Mouse (Mus musculus) heart, postnatal 36 days (tissue): ENCODE results near the gene Gfi1. TPM values are rescaled to one million over a fixed set of nuclear protein-coding genes. Genes with fewer than 3 reads are reported as not detected.

Experiments used
- DNase-seq, 2 experiments: peaks; one replicate each; pipeline ENCODE4 v3.0.0; 2021 to 2022
- intact Hi-C: fragments of 180-260 bp; cut with DNase I; formaldehyde crosslinking; loops from one replicate; pipeline ENCODE4 v1.15.1; 2025
- total RNA-seq, 2 experiments: library from RNA; stranded (reverse); gene quantifications; 2 replicates each; pipeline ENCODE4 v1.2.3; 2021

Gene Gfi1
- total RNA-seq, 2 experiments from 2014 or later, result not detected

DNA sequence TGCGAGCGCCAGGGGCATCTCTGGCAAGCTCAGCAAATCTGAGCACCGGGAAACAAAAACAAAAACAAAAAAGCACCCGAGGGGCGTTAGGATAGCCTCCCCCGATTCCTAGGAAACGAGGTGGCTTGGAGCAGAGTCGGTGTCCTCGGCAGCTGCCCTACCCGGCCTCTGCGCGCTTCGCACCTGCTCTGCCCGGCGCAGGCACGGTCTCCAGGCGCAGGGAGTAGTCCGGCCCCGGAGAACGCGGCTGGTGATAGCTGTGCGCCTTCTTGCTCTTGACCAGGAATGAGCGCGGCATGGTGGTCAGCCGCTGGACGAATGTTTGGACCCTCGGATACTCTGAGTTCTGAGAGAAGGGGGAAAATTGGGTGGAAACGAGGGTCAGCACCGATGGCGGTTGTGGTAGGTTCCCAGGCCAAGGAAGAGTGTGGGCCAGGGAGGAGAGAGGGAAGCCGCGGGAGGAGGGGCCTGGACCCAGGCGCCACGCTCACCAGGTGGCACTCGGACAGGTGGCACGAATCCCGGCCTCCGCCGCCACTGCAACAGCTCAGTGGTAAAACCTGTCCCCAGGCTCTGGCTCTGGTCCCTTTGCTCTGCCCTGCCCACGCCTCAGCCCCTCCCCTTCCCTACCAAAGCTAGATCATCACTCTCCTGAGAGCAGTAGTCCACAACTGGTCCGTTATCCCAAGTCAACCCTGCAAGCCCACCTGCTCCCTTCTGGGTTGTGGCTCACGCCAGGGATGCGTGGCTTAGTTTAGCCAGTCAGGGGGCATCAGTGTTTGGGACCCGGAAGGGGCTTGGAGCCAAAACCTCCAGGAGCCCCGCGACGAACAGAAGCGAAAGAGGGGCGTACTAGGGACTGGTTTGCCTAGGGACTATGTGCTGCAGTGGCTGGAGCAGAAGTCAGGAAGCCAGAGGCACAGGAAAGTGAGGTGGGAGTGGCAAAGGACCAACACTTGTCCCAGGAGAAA is 2.0 kb downstream of the Gfi1 start:
- peak in 1 of 2 experiments; percentile 13 for DNase-seq
- intact Hi-C loops, result no loop called here

DNA sequence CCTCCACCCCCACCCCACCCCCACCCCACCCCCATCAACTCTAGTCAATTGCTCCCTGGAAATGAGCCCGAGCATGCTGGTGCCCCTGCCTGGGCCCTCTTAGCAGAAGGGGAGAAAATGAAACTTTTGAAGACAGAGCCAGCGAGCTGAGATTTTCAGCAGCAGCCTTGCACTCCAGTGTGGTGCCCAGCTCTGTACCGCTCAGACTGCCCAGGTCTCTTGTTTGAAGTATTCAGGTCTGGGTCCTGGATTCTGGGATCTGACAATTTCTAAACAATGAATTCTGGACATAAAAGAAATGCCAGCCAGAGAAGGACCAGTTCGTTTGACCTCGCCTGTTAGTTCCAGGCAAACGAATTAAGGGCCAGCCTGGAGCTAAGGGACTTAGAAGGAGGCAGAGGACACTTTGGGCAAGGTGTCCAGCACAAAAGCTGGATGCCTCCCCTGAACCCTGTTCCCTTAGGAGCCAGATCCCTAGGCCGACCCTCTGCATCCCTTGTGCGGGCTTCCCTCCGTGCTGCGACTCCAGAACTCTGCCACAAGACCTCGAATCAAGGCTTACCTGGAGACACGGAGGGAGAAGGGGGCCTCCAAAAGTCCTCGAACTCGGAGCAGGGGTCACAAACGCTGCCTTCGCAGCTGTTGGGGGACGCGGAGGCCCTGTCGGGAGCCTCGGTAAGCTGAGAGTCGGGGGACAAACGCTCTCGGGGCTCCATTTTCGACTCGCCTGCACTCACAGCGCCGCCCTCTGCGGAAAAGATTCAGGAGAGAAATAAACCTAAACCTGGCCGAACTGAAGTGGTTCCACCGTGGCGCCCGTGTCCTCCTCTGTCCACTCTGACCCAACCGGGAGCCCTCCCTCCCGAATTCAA is 2.9 kb downstream of the Gfi1 start:
- intact Hi-C loops, result no loop called here
- DNase-seq, result peak; percentile 18 to 47

DNA sequence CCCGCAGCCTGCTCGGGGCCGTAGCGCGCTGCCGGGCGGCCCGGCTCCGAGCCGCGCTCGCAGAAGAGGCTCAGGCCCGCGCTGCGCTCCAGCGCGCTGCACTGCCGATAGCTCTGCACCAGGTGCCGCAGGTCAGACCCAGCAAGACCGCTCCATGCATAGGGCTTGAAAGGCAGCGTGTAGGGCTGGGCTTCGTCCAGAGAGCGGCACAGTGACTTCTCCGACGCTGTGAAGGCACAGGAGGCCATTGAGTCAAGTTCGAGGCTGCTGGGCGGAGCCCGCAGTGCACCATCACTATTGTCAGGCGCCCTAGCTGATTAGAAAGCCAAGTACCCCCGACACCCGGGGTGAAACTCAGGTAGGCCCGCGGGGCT is 4.2 kb downstream of the Gfi1 start:
- intact Hi-C loops, result no loop called here
- peak in 1 of 2 experiments; percentile 15 for DNase-seq

DNA sequence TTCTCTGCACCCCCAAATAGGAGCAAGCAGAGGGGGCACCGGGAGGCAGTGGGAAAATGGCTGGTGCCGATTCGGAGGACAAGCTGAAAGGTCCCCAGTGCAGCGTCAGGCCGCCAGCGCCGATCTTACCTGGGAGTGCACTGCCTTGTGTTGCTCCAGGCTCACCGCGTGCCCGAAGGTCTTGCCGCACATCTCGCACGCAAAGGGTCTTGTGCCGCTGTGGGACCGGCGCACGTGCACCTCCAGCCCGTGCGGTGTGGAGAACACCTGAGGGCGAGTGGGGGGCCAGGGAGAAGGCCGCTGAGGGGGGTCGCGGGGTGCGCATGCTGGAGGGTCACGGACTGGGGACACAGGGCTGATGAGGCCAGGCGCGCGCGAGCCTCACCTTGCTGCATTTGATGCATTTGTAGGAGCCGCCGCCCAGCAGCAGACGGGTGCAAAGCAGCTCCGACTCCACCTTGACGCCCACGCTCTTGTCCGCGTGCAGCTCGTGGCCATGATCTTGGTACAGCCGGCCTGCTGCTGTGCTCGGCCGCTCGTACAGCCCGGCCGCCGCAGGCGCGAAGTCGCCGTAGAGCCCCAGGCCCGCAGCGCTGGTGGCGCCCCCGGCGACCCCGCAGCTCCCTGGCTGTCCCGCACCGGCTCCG is 4.7 kb downstream of the Gfi1 start:
- intact Hi-C loops, result no loop called here
- no peak for DNase-seq

DNA sequence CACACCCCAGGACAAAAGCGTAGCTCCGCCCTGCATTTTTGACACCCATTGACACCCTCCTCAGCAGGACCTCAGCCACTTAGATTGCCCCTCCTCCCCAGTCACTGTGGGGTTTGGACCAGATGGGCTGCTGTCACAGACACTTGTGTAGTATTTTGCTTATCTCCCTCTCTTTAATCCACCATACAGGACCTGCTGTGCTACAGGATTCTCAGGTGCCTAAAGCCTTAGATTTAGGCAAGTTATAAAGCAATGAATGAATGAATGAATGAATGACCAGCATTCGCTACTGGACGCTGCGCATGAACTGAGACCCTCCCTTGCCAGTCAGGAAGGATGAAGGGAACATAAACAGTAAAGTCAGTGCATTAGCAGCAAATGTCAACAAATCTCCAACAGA is 5.3 kb downstream of the Gfi1 start:
- intact Hi-C loops, result no loop called here
- DNase-seq, result no peak

DNA sequence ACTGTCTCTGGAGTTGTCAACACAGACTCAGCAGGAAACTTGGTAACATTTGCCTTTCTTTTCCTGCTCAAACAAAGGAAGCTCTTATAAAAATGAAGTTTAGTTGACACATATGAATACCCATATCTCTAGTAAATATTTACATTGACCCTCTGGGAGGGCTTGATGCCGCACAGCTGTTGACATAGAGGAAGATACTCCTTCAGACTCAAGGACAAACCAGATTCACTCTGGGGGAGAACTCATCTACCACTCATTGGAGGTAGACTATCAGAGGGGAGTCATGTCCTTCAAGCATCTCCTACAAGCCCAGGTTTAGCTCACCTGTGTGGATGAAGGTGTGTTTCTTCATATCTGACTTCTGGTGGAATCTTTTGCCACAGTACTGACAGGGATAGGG is 6.0 kb downstream of the Gfi1 start:
- DNase-seq, result no peak
- intact Hi-C loops, result no loop called here

DNA sequence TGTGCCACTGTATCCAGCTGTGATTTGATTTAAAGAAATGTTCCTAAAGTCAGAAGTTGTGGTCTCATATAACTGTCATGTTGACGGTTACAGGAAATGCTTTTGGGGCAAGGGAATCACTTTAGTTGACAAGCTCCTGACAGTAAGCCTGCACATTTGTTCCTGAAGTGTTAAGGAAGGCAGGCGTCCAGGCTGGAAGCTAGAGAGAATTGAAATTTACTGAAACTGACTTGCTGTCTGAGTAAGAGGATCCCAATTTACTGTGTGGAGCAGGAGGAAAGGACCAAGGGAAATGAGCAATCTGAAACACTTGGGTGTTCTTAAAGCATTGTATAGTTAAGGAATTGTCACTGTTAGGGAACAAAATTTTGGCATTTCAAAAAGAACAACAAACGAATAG is 6.6 kb downstream of the Gfi1 start:
- intact Hi-C loops, result no loop called here
- DNase-seq, result no peak

DNA sequence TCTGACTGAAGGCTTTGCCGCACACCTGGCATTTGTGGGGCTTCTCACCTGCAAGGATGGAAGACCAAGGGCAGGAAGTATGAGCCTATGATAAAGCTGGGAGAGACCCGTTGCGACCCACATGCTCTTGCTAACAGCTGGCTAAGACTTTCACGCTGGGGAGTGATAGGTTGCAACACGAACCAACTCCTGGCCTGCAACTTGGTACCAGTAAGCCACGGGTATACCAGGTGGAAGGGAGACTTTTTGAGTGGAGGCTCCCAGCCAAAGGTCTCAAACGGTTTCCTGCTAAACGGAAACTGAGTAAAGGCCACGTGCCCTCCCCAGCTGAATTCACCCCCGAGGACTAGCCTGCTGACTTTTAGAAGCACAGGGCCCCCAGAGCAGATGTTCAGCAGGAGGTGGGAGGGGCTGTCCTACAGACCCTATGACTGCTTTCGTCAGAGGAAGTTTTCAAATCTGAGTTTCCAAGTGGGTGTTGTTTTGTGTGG is 7.9 kb downstream of the Gfi1 start:
- intact Hi-C loops, result no loop called here

DNA sequence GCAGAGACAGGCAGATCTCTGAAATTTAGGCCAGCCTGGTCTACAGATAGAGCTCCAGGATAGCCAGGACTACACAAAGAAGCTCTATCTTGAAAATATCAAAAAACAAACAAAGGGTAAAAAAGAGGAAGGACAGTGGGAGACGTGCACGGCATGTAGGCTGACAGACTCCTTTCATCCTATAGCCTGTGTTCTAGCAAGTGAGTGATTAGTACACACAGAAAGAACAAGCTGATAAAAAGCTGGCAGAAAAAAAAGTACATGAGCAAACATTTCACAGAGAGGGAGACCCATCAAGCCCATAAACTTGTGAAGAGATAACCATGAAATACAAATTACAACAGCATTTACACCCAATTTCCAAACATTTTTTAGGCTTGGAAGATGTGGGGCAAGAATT is 14.1 kb downstream of the Gfi1 start:
- intact Hi-C loops, result no loop called here
- DNase-seq, result no peak

More for the DNA sequence above, 7.9 kb downstream of the Gfi1 start:
- DNase-seq, result no peak

DNA sequence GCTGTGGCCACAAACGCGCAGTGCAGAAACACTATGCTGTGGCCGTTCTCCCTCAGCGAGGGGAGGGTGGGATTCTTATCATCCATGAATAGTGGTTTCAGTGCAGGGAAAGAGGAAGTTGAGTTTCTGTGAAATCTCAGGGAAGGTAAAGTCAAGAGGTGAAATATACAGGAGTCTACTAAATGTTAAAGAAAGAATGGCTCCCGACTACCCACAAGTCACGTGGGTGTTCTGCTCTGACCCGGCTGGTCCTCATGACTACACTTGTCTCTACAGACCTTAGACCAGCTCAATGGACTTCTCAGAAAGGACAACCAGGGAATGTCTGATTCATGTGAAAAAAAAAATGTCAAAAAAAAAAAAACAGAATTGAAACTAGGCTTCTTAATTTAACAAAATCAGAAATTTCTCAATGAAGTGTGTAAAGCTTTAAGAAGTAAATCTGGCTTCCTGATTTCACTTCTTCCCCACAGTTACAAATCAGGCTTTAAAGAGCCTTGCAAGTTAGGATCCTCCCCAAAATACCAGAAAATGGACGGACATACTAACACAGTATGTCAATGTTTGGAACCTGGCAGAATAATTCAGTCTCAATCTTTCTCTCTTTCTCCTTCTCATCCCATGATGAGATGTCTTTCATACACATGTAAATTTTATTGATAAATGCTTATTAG is 17.6 kb downstream of the Gfi1 start:
- intact Hi-C loops, result no loop called here

DNA sequence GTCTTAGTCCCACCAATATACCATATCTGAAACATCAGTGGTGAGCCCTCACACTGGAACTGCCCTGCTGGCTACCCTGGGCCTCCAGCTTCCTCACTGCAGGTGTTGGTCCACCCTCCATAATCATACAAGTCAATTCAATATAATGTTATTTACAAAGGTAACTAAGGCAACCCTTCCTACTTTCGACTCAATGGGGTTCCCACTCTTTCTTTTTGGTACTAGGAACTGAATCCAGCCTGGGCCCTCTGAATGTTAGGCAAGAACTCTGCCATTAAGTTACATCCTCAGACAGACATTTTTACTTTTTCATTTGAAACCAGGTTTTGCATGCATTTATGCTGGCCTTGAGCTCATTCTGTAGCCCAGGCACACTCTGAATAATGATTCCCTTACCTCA is 19.6 kb downstream of the Gfi1 start:
- no peak for DNase-seq
- intact Hi-C loops, result no loop called here

More for the DNA sequence above, 17.6 kb downstream of the Gfi1 start:
- no peak for DNase-seq

DNA sequence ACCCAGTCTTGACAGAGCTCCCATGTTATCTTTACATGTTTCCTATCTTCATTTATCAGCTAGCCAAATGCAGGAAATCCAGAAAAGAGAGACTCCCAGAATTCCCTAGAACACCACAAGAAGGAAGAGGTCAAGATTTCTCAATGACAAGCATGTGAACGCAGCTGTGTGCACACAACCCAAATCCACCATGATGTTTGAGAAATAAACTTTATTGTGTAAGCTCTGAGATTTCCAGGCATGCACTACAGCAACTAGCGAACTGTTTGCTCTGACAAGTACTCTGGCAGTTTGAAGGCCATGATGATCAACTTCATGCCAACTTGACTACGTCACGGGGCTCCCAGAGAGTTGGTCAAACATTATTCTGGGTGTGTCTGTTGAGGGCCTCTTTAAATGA is 20.1 kb downstream of the Gfi1 start:
- intact Hi-C loops, result no loop called here

DNA sequence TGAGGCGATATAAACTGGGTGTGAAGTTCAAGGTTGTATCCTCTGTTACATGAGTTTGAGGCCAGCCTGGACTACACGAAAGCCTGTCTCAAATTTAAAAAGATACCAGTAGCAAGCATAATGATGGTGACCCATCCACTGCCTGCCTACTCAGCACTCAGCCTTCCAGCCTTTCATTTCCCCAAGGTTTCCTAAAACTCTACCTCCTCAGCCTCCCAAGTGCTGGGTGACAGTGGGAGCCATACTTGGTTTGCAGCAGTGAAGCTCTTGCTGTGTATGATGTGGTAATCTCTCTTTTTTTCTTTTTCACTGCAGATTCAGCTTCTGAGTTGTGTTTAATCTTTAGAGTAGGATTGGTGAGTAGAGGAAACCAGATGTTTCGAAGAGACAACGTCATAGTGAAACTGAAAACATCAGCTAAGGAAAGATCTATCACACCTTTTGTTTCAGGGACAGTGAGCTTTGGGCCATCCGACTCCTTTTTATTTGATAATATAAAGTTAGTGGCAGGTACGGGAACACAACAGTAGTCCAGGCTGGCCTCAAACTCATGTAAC is 22.6 kb downstream of the Gfi1 start:
- intact Hi-C loops, result no loop called here
- DNase-seq, result no peak

More for the DNA sequence above, 20.1 kb downstream of the Gfi1 start:
- DNase-seq, result no peak

DNA sequence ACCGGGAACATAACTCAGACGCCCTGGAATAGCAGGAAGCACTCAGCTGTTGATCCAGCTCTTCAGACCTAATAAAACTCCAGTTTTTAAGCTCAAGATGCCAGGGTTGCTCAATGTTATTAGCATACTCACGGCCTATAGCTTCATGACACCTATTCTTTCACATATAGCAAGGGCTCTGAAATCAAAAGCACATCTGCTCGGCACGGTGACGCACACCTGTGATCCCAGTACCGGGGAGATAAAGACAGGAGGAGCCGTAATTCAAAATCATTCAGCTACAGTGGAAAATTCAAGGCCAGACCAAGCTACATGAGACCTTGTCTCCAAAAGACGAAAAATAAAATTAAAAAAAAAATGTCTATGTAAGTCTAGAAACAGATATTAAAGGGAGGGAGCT is 24.2 kb downstream of the Gfi1 start:
- intact Hi-C loops, result no loop called here
- no peak for DNase-seq

DNA sequence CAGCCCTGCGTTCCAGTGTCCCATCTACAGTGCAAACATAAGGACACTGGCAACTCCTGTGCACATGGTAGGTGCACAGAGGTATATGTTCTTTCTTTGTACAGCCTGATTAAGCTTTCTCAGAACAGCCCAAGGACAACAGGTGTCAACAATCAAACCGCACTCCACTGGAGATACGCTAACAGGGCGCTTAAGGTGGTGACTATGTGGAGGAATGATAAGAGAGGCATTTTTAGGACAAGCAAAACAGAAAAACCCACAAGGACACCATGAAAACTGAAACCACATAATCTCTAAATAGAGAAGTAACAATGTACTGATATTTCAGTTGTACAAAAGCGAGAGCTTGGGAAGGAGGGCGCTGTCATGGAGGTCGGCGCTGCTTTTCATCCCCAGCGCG is 25.0 kb downstream of the Gfi1 start:
- intact Hi-C loops, result no loop called here
- DNase-seq, result no peak

DNA sequence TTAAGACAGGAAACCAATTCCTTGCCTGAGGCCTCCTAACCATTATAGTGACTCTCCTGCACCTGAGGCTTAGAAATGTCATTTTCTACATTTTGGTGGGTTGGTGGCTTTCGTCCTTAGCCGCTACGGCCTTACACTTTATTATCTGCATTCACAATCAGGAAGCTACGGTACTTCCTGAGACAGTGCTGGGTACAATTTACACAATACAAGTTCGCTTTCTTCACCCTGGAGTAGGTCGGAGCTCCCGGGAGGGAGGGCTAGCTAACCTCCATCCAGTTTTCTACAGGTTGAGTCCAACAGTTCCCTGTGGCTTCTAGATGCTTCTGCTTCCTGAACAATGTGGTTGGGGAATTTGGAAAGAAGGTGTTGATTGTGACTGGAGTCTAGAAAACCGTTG is 26.9 kb downstream of the Gfi1 start:
- DNase-seq, result no peak
- intact Hi-C loops, result no loop called here

DNA sequence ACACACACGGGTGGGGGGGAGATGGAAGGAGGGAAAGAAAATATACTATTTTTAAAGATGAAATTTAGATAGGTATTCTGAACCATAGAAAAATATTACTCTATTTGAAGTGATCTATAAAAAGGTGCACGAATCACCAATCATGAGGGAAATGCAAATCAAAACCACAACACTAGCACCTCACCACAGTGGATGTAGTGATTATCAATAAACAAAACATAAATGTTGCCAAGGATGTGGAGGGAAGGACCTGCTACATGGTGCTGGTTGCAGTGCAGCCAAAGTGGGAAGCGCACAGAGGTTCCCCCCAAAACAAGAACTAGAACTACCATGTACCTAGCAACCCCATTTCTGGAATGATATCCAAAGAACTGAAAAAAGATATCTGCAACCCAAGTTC is 30.8 kb downstream of the Gfi1 start:
- intact Hi-C loops, result no loop called here
- DNase-seq, result no peak

DNA sequence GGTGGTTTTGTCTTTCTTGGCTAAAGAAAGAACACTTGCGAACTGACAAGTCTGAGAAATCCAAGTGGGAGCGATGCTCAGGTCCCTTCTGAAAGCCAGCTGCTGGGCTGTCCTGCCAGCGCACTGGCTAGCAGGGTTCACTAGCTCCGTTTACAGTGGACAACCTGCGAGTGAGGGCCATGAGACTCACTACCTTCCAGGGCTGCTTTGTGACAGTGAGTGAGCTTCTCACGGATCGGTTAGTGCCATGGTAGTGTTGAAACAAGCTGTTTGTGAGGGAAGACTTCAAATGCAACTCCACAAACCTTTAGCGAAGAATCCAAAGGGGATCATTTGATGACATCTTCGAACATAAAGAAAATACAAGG is 37.4 kb downstream of the Gfi1 start:
- intact Hi-C loops, result no loop called here

DNA sequence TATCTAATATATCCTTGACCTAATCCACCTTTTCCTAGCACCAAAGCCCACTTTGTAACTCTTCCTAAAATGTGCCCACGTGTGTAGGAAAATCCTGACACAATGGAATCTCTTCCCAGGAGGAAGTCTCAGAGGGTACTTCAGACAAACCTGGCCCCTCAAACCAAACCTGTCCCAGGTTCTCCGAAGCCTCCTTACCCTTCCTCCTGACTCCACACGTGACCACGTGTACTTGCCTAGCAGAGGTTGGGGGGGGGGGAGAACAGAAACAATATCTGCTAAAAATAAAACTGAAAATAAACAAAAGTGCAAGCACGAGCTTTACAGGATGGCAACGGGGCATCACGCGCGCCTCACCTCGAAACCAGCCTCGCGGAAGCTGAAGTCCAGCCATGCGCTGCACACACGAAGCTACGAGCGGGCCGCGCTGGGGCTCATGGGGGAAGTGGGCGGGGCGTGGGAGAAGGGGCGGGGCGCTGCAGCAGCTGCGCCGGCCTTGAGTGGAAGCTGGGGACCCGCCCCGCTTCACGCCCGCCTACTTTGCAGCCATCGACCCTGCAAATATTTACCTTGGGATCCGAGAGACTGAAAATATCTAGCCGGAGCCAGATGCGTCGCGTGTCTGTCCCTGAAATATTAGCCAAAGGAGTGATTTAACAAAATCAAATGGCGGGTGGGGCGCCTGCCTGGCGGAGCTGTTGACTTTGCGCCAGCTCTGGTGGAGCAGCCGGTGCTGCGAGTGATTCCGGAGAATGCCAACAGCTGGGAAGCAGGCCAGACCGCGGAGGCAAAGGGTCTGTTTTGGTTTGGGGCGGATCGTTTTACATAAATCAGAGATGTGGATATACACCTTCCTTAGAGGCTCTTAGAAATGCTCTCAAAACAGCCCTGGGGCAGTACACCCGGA is 38.0 kb downstream of the Gfi1 start:
- peak; percentile 50 to 56 for DNase-seq

More for the DNA sequence above, 37.4 kb downstream of the Gfi1 start:
- DNase-seq, result peak in 1 of 2 experiments; percentile 4

More for the DNA sequence above, 38.0 kb downstream of the Gfi1 start:
- intact Hi-C loops, result no loop called here
